Mouse (Mus musculus) testis, adult 2 months (tissue): ENCODE data around the gene Trim11.

ENCODE experiments used
- CTCF ChIP-seq: fragments of 200-500 bp; IDR thresholded peaks from 2 replicates; pipeline ENCODE4 v1.5.1; 2012; ENCODE audit warnings: low read depth, mild to moderate bottlenecking, inconsistent platforms, low read length, moderate library complexity; ENCODE audit not compliant: control insufficient read depth, insufficient read depth, insufficient replicate concordance
- POLR2A ChIP-seq: fragments of 200-500 bp; IDR thresholded peaks from 2 replicates; pipeline ENCODE4 v1.6.1; 2012; ENCODE audit warnings: low read depth, mild to moderate bottlenecking, inconsistent platforms, low read length, moderate library complexity; ENCODE audit not compliant: control insufficient read depth

GRCm38 (mm10) chr11:58970831-58971530 is 6.9 kb upstream of the Trim11 start:
- TF ChIP-seq POLR2A (no peak), CTCF (no peak)
